Mouse (Mus musculus): ENCODE results near the gene Fgfrl1.

DNA sequence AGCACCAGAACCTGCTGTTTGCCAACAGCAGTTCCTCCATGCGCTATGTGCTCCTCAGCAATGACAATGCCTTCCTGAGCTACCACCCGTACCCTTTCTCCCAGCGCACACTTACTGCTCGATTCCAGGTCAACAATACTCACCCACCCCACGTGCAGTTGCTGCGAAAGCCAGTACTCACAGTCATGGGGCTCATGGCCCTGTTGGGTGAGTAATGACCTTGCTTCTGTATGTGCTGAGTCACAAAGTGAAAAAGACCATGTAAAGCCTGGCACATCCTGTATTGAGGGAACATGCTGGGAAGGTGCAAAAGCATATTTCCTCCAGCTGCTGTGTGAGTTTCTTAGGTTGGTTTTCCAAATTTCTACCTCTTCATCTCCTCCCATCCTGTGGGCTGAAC lies 11.3 kb upstream of the Fgfrl1 start:
- TF ChIP-seq CTCF (IDR thresholded peaks at IDR 0.05) = no peak
- no peak for TF ChIP-seq EP300 (IDR thresholded peaks at IDR 0.05)

All from lung, postnatal 0 days (tissue).